Mouse (Mus musculus): ENCODE measurements at regions not wholly inside any gene's neighbourhood (a gene's known extent, or its start where the extent isn't known, plus 50 kb on each side); places are given as distances from the start of the nearest gene placed in this dataset.

- no peak for TF ChIP-seq TAL1 (IDR thresholded peaks at IDR 0.05; ENCODE audit: low read length)
- TF ChIP-seq GATA1 (IDR thresholded peaks at IDR 0.05; ENCODE audit: low read length), result no peak
Measured at GRCm38 (mm10) chr5:148776796-148777659, 152.1 kb downstream of the Katnal1 start.

All from erythroblast, embryonic 14.5 days (primary cell).